Mouse (Mus musculus) urinary bladder, postnatal 25 days (tissue): ENCODE measurements around the gene Shmt2.
A peak's percentile ranks its signal among the peaks of the same experiment; 100 is the strongest.

Experiments used
- DNase-seq: peaks from one replicate; pipeline ENCODE4 v3.0.0; 2022; ENCODE audit warnings: low spot score

Shmt2 gene

DNA sequence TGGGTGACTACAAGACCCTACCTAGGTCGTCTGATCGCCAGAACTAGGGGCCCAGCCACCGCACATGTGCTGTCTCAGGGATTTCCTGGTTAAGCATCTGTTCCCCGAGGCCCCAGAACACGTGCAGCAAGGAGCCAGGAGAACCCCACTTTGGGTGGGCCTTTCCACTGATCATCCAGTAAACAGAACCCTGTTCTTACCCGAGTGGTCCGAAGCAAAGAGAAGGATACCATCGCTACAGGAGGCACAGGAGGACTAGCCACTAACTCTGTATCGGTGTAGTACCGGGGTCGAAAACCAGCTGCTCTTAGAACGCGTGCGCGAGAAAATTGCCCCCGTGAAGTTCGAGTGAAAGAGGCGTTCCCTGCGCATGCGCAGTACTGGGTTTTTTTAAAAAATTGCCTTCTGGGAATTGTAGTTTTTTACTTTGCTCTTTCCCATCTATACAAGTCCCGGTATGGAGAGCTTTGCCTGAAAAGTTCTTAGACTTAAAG, at the start of gene Shmt2:
Shmt2 (minus strand) TSS at position 357 of the 494 bp plus-strand sequence.
- peak; percentile 76 for DNase-seq

DNA sequence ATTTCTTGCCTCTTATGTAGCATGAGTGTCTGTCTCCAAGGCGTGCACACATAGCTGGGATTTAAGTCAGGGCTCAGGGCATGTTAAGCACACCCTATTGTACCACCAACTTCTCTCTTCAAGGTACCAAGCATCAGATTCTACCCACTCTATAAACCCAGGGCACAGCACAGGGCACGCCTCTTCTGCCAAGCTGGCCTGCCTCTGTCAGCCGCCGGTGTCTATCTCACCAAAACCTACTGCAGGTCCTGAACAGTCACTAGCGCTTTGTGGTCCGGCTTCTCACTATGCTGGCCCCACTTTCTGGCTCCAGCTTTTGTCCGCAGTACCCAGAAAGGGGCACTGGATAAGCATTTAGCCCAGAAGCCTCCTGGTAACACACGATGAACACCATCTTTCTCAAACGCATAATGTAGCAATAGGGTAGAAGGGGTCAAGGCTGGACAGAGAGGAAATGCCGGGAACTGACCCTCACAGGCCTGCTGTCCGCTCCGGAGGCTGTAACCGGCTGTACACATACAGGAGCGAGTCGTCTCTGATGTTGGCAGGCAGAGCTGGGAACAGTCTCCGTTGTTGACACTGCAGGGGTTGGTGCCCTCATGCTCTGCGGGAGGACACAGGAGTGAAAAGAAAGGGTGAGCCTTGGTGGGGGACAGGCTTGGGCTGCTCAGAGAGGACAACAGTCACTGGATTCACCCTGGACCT, 48.8 kb upstream of the Shmt2 start:
- no peak for DNase-seq

DNA sequence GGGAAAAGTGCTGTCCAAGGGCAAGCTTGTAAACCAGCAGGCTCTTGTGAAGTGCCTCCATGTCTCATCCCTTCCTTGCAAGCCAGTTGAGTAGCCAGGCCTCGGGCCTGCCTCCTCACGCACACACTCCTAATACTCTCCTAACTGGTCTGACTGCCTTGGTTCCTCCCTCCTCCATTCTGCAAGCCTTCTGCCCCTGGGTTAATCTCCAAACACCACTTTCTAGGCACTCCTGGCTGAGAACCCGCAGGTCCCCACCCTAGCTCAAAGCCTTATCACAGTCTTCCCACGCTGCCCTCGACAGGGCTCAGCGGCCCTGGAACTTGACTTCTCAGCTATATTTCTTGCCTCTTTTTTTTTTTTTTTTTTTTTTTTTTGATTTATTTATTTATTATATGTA, 48.1 kb upstream of the Shmt2 start:
- no peak for DNase-seq

DNA sequence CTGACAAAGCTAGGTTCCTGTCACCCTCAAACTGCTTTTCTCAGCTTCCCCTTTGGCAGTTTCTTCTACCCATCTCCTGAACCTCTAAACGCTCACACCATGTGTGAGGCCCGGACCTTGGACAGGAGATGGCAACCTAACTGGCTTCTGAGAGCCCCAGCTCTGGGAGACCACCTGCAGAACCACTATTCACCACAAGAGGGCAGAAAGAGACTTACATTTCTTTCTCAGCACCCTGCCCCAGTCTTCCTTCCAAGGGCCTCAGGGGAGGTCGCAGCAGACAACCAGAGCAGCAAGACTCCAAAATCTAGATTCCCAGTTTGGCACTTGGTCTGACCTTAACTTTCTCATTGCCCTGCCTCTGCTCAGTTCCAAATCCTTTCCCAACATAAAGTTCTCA, 47.2 kb upstream of the Shmt2 start:
- peak; percentile 68 for DNase-seq

DNA sequence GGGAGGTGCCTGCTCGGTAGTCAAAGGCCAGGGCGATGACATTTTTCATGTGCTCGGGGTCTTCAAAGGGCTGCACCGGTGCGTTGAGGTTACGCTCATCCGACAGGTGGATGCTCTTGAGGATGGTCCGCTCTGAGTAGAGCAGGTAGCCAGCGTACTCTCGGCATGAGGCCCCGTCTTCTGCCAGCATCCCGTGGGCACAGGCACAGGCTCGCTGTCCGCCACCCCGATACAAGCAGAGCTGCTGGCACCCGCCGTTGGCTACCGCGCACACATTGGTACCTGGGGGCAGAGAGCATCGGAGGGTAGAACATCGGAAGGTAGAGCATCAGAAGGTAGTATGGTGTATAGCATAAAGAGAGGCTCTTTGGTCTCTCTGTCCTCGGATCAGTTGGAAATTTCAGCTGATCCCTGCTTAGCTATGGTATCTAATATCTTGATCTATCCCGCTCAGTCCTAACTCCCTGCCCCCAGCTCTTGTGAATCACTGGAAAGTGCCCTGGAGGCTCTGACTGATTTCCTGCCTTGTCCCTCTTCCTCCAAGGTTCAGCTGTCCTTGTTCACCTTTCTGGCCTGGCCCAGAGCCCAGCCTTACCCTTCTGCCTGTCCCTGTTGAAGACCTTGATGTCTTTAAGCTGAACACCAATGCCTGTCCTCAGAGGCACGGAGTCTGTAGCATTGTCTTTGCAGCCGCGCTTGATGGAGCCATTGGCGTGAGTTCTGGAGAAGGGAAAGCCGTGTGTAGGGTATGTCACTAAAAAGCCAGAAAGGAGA, 44.5 kb upstream of the Shmt2 start:
- no peak for DNase-seq

DNA sequence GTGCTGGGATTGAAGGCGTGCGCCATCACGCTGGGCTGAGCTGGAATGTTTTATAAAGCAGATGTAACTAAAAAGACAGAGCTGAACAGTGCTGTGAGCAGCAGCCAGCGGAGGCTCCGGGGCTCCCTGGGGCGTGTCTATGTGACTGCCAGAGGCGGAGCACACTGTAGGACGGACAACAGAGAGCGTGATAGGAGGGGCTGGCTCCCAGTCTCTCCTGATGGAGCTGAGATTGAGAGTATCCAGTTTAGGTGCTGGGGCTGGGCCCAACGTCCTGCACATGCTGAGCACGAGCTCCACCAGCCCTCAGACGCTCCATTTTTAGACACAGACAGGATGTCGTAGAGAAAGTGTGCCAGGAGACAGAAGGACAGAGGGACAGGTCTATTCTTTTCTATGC, 42.1 kb upstream of the Shmt2 start:
- no peak for DNase-seq

DNA sequence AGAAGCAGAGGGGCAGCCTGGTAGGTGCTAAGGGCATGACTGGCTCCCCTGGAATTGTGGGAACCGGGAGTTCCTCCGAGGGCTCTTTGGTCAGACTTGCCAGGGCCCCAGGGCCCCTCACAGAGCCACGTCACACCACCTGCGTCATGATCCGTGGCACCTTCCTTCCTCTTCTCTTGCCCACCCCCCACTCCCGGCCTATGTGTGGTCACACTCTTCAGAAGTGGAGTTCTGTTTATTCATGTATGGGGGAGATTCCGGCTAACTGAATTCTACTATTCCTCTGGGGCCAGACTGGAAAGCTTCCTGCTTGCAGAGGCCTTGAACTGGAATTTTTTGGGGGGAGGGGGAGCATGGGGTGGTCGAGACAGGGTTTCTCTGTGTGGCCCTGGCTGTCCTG, 41.6 kb upstream of the Shmt2 start:
- no peak for DNase-seq

DNA sequence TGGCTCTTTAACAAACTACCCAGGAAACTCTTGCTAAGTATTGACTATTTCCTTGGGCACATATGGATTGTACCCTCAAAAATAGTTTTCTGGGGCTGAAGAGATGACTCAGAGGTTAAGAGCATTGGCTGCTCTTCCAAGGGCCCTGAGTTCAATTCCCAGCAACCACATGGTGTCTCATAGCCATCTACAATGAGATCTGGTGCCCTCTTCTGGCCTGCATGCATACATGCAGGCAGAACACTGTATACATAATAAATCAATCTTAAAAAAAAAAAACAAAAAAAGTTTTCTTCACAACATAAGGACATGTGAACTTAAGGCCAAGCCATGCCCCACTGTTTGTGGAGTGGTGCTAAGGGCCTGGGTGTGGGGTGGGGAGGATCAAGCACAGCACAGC, 38.9 kb upstream of the Shmt2 start:
- DNase-seq, result no peak

DNA sequence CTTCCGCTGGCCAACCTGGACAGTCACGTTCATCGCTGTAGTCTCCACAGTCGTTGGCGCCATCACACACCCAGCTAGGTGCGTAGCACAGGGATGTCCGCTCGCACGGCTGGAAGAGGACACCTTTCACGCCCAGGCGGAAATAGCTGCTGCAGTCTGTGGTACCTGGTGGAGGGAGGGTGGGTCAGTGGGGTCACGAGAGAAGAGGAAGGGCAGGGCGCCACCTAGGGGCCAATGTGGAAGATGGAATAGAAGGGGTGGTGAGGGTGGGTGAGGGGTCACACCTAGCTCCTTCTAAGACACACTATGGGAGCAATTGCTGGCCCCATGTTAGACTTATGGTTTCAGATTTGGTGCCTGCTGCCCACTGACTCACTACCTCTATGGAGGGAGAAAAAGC, 35.2 kb upstream of the Shmt2 start:
- no peak for DNase-seq

DNA sequence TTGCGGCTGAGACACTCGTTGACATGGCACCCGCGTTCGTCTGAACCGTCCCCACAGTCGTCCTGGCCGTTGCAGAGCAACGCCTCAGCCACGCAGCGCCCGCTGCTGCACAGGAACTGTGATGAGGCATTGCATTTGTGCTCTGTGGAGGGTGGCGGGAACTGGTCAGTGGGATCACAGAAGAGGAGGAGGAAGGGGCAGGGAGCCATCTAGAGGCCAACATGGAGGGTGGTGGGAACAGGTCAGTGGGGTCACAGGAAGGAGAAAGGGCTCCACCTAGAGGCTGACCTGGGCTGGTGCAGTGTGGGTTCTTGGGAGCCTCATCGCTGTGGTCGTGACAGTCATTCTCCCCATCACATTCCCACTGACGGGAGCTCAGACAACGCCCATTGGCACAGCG, 33.5 kb upstream of the Shmt2 start:
- DNase-seq, result no peak

DNA sequence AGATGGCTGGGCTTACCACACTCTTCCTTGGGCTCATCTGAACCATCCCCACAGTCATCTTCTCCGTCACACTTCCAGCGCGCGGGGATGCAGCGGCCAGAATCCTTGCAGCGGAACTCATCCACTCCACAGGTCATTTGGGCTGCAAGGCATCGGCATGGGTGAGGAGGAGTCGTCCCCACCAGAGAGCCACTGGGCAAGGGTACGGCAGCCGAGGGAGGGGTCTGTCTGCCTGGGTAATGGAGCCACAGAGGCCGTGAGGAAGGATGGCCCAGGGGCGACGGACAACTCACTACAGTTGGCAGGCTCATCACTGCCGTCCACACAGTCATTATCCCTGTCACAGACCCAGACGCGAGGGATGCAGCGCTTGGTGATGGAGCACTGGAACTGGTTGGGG, 27.6 kb upstream of the Shmt2 start:
- no peak for DNase-seq

DNA sequence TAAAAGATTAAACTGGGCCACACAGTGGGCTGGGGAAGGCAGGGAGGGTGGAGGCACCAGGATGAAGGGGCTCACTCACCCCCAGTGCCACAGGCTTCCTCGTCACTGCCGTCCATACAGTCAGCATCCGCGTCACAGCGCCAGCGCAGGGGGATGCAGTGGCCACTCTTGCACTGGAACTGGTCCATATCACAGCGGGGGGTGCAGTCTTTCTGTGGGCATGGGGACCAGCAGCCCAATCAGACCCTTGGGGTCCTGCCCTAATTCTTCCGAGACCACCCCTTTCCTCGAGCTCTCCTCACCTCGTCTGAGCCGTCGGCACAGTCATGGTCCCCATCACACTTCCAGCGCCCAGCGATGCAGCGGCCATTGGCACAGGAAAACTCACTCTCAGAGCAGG, 26.0 kb upstream of the Shmt2 start:
- no peak for DNase-seq

DNA sequence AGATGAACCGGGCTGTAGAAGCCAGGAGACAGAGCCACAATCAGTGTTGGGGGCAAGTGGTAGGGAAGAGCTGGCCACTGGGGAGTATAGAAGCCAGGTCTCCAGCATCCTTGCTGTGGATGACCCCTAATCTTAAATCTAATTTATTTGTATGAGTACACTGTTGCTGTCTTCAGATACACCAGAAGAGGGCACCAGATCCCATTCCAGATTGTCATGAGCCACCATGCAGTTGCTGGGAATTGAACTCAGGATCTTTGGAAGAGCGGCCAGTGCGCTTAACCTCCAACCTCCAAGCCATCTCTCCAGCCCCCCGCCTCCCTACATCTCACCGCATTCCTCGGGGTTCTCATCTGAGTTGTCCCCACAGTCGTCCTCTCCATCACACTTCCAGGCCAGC, 24.3 kb upstream of the Shmt2 start:
- no peak for DNase-seq

DNA sequence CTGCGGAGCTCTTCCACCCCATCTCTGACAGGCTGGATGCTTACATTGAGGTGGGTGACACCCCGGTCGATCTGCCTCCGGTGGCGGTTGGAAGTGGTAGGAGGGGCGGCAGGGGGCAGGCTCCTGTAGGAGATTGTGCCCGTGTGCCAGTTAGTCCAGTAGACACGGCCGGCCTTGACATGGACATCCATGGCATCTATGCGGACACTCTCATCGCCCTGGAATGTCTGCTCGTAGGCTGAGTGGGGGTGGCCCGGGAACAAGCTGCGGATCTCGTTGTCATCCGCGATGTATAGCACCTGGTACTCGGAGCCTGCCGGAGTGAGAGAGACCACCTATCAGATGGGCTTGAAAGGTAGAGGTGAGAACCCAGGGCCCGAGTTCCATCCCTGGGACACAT, 22.1 kb upstream of the Shmt2 start:
- DNase-seq, result no peak

DNA sequence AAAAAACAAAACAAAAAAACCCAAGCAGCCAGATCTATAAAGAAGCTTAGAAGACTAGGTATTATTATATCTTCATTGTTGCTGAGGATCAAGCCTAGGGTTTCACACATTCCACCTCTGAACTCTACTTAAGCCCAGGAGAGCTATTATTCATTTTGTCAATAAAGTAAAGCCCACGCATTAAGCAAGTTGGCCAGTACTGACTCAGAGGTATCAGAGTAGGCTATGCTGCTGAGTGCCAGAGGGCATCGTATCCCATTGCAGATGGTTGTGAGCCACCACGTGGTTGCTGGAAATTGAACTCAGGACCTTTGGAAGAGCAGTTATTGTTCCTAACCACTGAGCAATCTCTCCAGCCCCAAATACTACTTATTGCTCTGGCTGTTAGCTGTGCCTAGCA, 21.7 kb upstream of the Shmt2 start:
- DNase-seq, result no peak

DNA sequence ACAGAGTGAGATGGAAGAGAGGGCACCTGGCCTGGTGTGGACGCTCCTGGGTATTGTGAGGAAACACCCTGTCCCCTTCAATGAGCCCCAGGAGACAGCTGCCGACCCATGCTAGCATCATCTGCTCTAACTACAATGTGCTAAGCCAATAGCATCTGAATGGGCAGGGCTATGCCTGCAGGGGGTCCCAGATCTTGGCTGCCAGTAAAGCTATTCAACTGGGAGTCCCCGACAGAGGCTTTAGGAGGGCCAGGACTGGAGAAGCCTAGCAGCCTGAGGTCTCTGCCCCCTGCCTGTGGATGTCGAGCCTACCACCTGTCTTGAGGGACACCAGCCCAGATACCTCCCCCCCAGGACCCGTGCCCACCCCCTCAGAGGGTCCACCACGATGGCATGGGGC, 20.5 kb upstream of the Shmt2 start:
- DNase-seq, result no peak

DNA sequence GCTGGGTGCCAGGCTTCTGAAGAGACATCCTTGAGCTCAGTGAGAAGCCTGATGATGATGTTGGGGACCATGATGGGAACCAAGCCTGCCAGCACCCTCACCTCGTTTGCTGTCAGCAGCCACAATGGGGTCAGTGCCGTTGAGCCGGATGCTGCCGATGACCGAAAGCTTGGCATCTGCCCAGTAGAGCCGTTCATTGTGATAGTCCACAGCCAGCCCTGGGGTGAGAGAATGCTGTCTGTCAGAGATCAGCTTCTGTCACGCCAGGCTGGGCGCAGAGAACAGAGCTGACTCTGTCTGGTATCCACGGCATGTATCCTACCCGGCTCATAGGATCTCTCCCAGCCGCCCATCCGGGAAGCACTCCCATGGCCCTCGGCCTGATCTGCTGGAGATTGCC, 19.8 kb upstream of the Shmt2 start:
- DNase-seq, result no peak

DNA sequence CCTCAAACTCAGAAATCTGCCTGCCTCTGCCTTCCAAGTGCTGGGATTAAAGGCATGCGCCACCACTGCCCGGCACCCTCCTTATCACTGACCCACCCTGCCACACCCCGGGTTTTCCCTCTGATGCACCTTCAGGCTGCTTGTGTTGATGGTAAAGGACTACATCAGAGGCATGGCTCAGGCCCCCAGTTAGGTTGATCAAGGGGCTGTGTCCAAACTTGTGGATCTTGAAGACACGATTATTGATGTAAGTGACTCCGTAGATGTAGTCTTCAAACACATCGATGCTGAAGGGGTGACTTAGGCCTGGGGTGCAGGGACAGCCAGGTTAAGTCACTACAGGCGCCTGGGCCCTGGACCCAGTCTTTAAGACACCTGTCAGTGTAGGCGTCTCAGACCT, 19.3 kb upstream of the Shmt2 start:
- DNase-seq, result no peak

DNA sequence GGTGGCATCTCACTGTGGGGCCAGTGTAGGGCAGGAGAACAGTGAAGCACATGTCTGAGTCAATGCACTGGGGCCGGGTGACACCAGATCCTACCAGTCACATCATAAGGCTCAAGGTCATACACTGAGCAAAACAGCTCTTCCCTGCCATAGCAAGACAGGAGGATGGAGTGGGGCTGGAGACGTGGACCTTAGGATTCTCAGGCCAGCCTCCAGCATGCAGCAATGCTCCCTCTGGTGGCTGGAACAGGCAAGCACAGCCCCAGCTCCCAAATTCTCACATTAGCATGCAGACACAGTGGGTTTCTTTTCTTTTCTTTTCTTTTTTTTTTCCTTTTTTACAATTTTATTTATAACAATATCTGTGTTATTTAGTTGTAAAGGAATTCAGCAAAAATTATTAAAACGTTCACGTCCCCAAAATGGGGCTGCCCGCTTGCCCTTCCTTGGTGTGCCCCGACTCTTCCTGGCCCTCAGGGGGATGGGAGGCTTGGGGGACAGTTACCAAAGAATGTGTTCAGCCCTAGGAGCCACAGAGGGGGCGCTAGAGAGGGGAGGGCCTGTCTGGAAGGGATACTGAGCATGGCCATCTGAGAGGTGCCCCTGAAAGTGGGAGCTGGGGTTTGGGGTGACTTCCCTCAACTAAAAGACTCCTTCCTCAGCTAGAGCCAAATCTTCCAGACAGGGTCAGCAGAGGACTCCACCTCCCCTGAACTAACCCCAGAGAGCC, 15.8 kb upstream of the Shmt2 start:
- DNase-seq, result peak; percentile 59

DNA sequence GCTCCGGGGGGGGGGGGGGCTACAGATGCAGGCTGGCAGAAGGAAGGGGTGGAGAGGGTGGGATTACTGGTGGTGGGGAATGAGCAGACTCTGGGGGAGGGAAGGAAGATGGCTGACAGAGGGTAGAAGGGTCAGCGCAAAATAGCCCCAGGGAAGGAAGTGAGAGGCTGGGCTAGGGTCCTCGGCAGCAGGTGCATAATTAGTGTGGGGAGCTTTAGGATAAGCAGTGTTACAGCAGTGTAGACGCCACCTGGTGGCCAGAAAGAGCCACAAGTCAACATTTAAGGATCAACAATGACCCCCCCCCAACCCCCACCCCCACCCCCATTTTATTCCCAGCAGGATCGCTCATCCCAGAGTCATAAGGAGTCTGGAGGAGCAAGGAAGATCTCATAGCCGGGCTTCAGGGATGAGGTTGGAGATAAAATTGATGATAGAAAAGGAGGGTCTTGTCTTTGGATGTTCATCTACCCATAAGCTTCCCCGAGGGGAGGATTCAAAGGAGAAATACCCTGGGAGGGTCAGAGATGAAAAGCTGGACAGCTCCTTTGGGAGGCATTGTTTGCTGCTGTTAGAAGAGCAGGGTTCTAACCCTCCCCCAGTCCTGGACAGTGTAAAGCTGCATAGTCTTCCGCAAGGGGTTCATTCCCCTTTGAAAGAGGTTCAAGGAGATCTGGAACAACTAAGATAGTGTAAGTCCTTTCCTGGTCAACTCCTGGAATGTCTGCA, 14.5 kb upstream of the Shmt2 start:
- DNase-seq, result no peak

DNA sequence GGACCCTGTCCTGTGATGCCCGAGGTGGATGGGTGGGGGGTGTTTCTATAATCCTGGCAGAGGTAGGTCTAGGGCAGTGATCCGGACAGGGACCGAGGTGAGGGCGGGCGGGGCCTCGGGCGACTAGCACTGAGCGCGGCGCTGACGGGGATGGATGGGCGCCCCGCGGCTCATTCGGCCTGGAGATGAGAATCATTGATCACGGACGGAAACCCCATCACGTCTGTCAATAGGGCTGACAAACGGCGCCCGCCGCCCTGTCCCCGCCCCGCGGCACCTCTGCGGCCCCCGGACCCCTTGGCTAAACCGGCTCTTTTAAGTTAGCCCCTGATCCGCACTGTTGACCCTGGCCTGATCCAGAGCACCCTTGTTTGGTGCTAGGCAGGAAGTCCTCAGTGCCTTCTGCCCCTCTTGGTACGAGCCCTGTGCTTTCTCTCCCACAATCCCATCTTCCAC, 12.7 kb upstream of the Shmt2 start:
- no peak for DNase-seq
